Mouse (Mus musculus): ENCODE measurements at regions not wholly inside any gene's neighbourhood (a gene's known extent, or its start where the extent isn't known, plus 50 kb on each side); places are given as distances from the start of the nearest gene placed in this dataset.

GRCm38 (mm10) chr3:156301302-156301701, 260.3 kb upstream of the Negr1 start:
- H3K4me3 ChIP-seq = no peak overlapping the region
- no peaks in the 10 kb centered on the region for H3K36me3 ChIP-seq
- no peak overlapping the region for H3K27ac ChIP-seq
- peaks cover 5% of the 10 kb centered on the region; the same call in 1 of the 2 replicates for H3K4me1 ChIP-seq
- 31% methylated on average over 1 of the region's 1 CpGs for WGBS
- H3K27me3 ChIP-seq = no peaks in the 10 kb centered on the region
- no peak for ATAC-seq (ENCODE audit: insufficient number of reproducible peaks, low FRiP score, low TSS enrichment, low read depth)
- H3K9me3 ChIP-seq = no peaks in the 10 kb centered on the region
- no peak overlapping the region for H3K9ac ChIP-seq
- H3K4me2 ChIP-seq = no peak overlapping the region

- no peaks in the 10 kb centered on the region for H3K36me3 ChIP-seq
- H3K4me1 ChIP-seq = peaks cover 5% of the 10 kb centered on the region; the same call in 1 of the 2 replicates
- no peak overlapping the region for H3K27ac ChIP-seq
- no peaks in the 10 kb centered on the region for H3K27me3 ChIP-seq
- WGBS = 55% methylated on average over 3 of the region's 3 CpGs
- no peak overlapping the region for H3K4me2 ChIP-seq
- no peak overlapping the region for H3K9ac ChIP-seq
- H3K9me3 ChIP-seq = no peaks in the 10 kb centered on the region
- no peak overlapping the region for H3K4me3 ChIP-seq
- ATAC-seq (ENCODE audit: insufficient number of reproducible peaks, low FRiP score, low TSS enrichment, low read depth) = no peak
These were observed 259.8 kb upstream of the Negr1 start for GRCm38 (mm10) chr3:156301745-156302144.

- Histone ChIP-seq H3K9ac (no peak overlapping the region), H3K4me3 (no peak overlapping the region), H3K27me3 (no peaks in the 10 kb centered on the region), H3K36me3 (no peaks in the 10 kb centered on the region), H3K4me1 (peaks cover 5% of the 10 kb centered on the region; the same call in 1 of the 2 replicates), H3K27ac (no peak overlapping the region), H3K9me3 (no peaks in the 10 kb centered on the region), H3K4me2 (no peak overlapping the region)
- WGBS = 68% methylated on average over 4 of the region's 4 CpGs
- ATAC-seq (ENCODE audit: insufficient number of reproducible peaks, low FRiP score, low TSS enrichment, low read depth) = no peak
These were observed 257.4 kb upstream of the Negr1 start for GRCm38 (mm10) chr3:156304174-156304573.

GRCm38 (mm10) chr3:156305064-156305463, 256.5 kb upstream of the Negr1 start:
- Histone ChIP-seq H3K27me3 (no peaks in the 10 kb centered on the region), H3K27ac (no peak overlapping the region), H3K4me3 (no peak overlapping the region), H3K36me3 (no peaks in the 10 kb centered on the region), H3K4me2 (no peak overlapping the region), H3K4me1 (peaks cover 2% of the 10 kb centered on the region; the same call in 1 of the 2 replicates), H3K9me3 (no peaks in the 10 kb centered on the region), H3K9ac (no peak overlapping the region)
- ATAC-seq (ENCODE audit: insufficient number of reproducible peaks, low FRiP score, low TSS enrichment, low read depth) = no peak

GRCm38 (mm10) chr3:156335033-156335793, 226.4 kb upstream of the Negr1 start:
- H3K4me1 ChIP-seq = no peaks in the 10 kb centered on the region
- H3K4me2 ChIP-seq = no peak overlapping the region
- H3K27me3 ChIP-seq = no peaks in the 10 kb centered on the region
- no peaks in the 10 kb centered on the region for H3K9me3 ChIP-seq
- no peak overlapping the region for H3K27ac ChIP-seq
- H3K36me3 ChIP-seq = no peaks in the 10 kb centered on the region
- H3K9ac ChIP-seq = no peak overlapping the region
- no peak for ATAC-seq (ENCODE audit: insufficient number of reproducible peaks, low FRiP score, low TSS enrichment, low read depth)
- H3K4me3 ChIP-seq = no peak overlapping the region
- WGBS = 65% methylated on average over 6 of the region's 6 CpGs

GRCm38 (mm10) chr3:156341484-156341883, 220.1 kb upstream of the Negr1 start:
- Histone ChIP-seq H3K4me3 (no peak overlapping the region), H3K4me2 (no peak overlapping the region), H3K36me3 (no peaks in the 10 kb centered on the region), H3K27ac (no peak overlapping the region), H3K9me3 (no peaks in the 10 kb centered on the region), H3K27me3 (no peaks in the 10 kb centered on the region), H3K4me1 (no peaks in the 10 kb centered on the region), H3K9ac (no peak overlapping the region)
- 88% methylated on average over 1 of the region's 1 CpGs for WGBS
- no peak for ATAC-seq (ENCODE audit: insufficient number of reproducible peaks, low FRiP score, low TSS enrichment, low read depth)

GRCm38 (mm10) chr3:156351727-156352126, 209.9 kb upstream of the Negr1 start:
- Histone ChIP-seq H3K9me3 (no peaks in the 10 kb centered on the region), H3K36me3 (no peaks in the 10 kb centered on the region), H3K27ac (no peak overlapping the region), H3K4me3 (no peak overlapping the region), H3K4me2 (no peak overlapping the region), H3K4me1 (no peaks in the 10 kb centered on the region), H3K9ac (no peak overlapping the region), H3K27me3 (no peaks in the 10 kb centered on the region)
- ATAC-seq (ENCODE audit: insufficient number of reproducible peaks, low FRiP score, low TSS enrichment, low read depth) = no peak
- WGBS = 60% methylated on average over 4 of the region's 4 CpGs

- 46% methylated on average over 3 of the region's 3 CpGs for WGBS
- H3K4me1 ChIP-seq = no peaks in the 10 kb centered on the region
- H3K4me2 ChIP-seq = no peak overlapping the region
- no peaks in the 10 kb centered on the region for H3K36me3 ChIP-seq
- H3K27me3 ChIP-seq = no peaks in the 10 kb centered on the region
- H3K27ac ChIP-seq = no peak overlapping the region
- no peak overlapping the region for H3K4me3 ChIP-seq
- no peak for ATAC-seq (ENCODE audit: insufficient number of reproducible peaks, low FRiP score, low TSS enrichment, low read depth)
- H3K9me3 ChIP-seq = no peaks in the 10 kb centered on the region
- H3K9ac ChIP-seq = no peak overlapping the region
These were observed 208.2 kb upstream of the Negr1 start for GRCm38 (mm10) chr3:156353430-156353829.

- Histone ChIP-seq H3K4me1 (no peaks in the 10 kb centered on the region), H3K9me3 (no peaks in the 10 kb centered on the region), H3K4me3 (no peak overlapping the region), H3K27me3 (no peaks in the 10 kb centered on the region), H3K36me3 (no peaks in the 10 kb centered on the region), H3K9ac (no peak overlapping the region), H3K4me2 (no peak overlapping the region), H3K27ac (no peak overlapping the region)
- no peak for ATAC-seq (ENCODE audit: insufficient number of reproducible peaks, low FRiP score, low TSS enrichment, low read depth)
- WGBS = 60% methylated on average over 9 of the region's 9 CpGs
These were observed 207.6 kb upstream of the Negr1 start for GRCm38 (mm10) chr3:156353841-156354473.

GRCm38 (mm10) chr3:156368669-156369343, 192.8 kb upstream of the Negr1 start:
- Histone ChIP-seq H3K4me2 (no peak overlapping the region), H3K27me3 (no peaks in the 10 kb centered on the region), H3K27ac (no peak overlapping the region), H3K4me3 (no peak overlapping the region), H3K9me3 (no peaks in the 10 kb centered on the region), H3K4me1 (no peaks in the 10 kb centered on the region), H3K9ac (no peak overlapping the region), H3K36me3 (no peaks in the 10 kb centered on the region)
- WGBS = 69% methylated on average over 3 of the region's 3 CpGs
- no peak for ATAC-seq (ENCODE audit: insufficient number of reproducible peaks, low FRiP score, low TSS enrichment, low read depth)

- H3K36me3 ChIP-seq = no peaks in the 10 kb centered on the region
- ATAC-seq (ENCODE audit: insufficient number of reproducible peaks, low FRiP score, low TSS enrichment, low read depth) = no peak
- H3K9me3 ChIP-seq = no peaks in the 10 kb centered on the region
- no peaks in the 10 kb centered on the region for H3K4me1 ChIP-seq
- no peaks in the 10 kb centered on the region for H3K27me3 ChIP-seq
- H3K9ac ChIP-seq = no peak overlapping the region
- H3K27ac ChIP-seq = no peak overlapping the region
- H3K4me2 ChIP-seq = no peak overlapping the region
- H3K4me3 ChIP-seq = no peak overlapping the region
These were observed 184.9 kb upstream of the Negr1 start for GRCm38 (mm10) chr3:156376717-156377116.

GRCm38 (mm10) chr3:156382919-156383318, 178.7 kb upstream of the Negr1 start:
- Histone ChIP-seq H3K9me3 (no peaks in the 10 kb centered on the region), H3K4me3 (no peak overlapping the region), H3K9ac (no peak overlapping the region), H3K27me3 (no peaks in the 10 kb centered on the region), H3K4me2 (no peak overlapping the region), H3K36me3 (no peaks in the 10 kb centered on the region), H3K27ac (no peak overlapping the region), H3K4me1 (no peaks in the 10 kb centered on the region)
- no peak for ATAC-seq (ENCODE audit: insufficient number of reproducible peaks, low FRiP score, low TSS enrichment, low read depth)
